Mouse (Mus musculus): ENCODE measurements around the gene Cacna2d3. TPM values are rescaled to one million over a fixed set of nuclear protein-coding genes. Genes with fewer than 3 reads are reported as not detected.

Cacna2d3 gene
- total and polyA plus RNA-seq, 3 experiments: not detected

DNA sequence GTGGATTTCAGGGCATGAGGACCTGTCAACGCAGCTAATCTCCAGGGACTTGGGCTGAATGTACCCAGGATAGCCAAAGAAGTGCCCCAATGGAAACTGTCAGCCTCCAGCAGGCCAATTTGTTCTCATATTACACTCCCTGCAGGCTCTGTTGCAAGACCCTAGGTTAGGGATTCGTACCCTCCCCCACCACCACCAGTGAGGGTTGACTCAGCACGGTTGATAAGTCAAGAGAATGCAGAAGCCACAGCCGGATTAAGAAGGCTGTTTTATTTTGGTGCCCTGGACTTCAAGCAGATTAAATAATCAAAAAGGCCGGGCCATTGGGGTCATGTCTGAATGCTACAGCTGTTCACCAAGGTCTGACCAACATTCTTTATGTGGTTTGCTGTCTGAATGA lies 703.8 kb downstream of the Cacna2d3 start, which contains the start of gene Lrtm1:
TSS of gene Lrtm1 (plus strand) at position 326 of the 400 bp plus-strand sequence.
- no peaks in the 10 kb centered on the region for H3K79me2 ChIP-seq (ENCODE audit: control insufficient read depth, insufficient read depth, low read length, poor library complexity)
- H3K4me1 ChIP-seq (ENCODE audit: control insufficient read depth in 1 of 2, insufficient read depth in 2 of 2, low read length in 2 of 2): no peaks in the 10 kb centered on the region
- no peaks in the 10 kb centered on the region for H3K27me3 ChIP-seq (ENCODE audit: control insufficient read depth in 1 of 2, insufficient read depth in 2 of 2, low read length in 2 of 2)
- no peak within 1 kb of the TSS for H3K27ac ChIP-seq (ENCODE audit: control insufficient read depth, low read depth, low read length)
- no peak for DNase-seq (ENCODE audit: low read depth, low spot score)
- no peak within 1 kb of the TSS for H3K4me3 ChIP-seq (ENCODE audit: control insufficient read depth in 1 of 2, insufficient read depth in 1 of 2, low read depth in 2 of 2, low read length in 2 of 2)
- no peak within 1 kb of the TSS for H3K9ac ChIP-seq (ENCODE audit: control insufficient read depth, low read depth, low read length, poor library complexity, severe bottlenecking)
- TF ChIP-seq MAZ (IDR thresholded peaks at IDR 0.05; ENCODE audit: low read depth, low read length) (no peak), NELFE (IDR thresholded peaks at IDR 0.05; ENCODE audit: low read depth, low read length) (no peak)
- no peaks in the 10 kb centered on the region for H3K36me3 ChIP-seq (ENCODE audit: control insufficient read depth in 1 of 2, insufficient read depth in 2 of 2, low read length in 2 of 2)
- no peaks in the 10 kb centered on the region; the same call in 1 of the 2 replicates for H3K9me3 ChIP-seq (replicated peaks; ENCODE audit: insufficient read depth, low read length)

GRCm38 (mm10) chr14:29015896-29016295 lies 705.8 kb downstream of the Cacna2d3 start:
- Histone ChIP-seq H3K27ac (ENCODE audit: control insufficient read depth, low read depth, low read length) (no peak overlapping the region), H3K9ac (ENCODE audit: control insufficient read depth, low read depth, low read length, poor library complexity, severe bottlenecking) (no peak overlapping the region), H3K9me3 (replicated peaks; ENCODE audit: insufficient read depth, low read length) (no peaks in the 10 kb centered on the region; the same call in 1 of the 2 replicates), H3K27me3 (ENCODE audit: control insufficient read depth in 1 of 2, insufficient read depth in 2 of 2, low read length in 2 of 2) (no peaks in the 10 kb centered on the region), H3K79me2 (ENCODE audit: control insufficient read depth, insufficient read depth, low read length, poor library complexity) (no peaks in the 10 kb centered on the region), H3K36me3 (ENCODE audit: control insufficient read depth in 1 of 2, insufficient read depth in 2 of 2, low read length in 2 of 2) (no peaks in the 10 kb centered on the region), H3K4me3 (ENCODE audit: control insufficient read depth in 1 of 2, insufficient read depth in 1 of 2, low read depth in 2 of 2, low read length in 2 of 2) (no peak overlapping the region), H3K4me1 (ENCODE audit: control insufficient read depth in 1 of 2, insufficient read depth in 2 of 2, low read length in 2 of 2) (no peaks in the 10 kb centered on the region)
- TF ChIP-seq ZNF384 (IDR thresholded peaks at IDR 0.05; ENCODE audit: low read depth, low read length) (no peak), SMC3 (IDR thresholded peaks at IDR 0.05; ENCODE audit: low read depth, low read length) (no peak), MAX (IDR thresholded peaks at IDR 0.05; ENCODE audit: low read length) (no peak), EP300 (IDR thresholded peaks at IDR 0.05; ENCODE audit: low read depth in 1 of 2, low read length in 2 of 2) (no peak), USF2 (IDR thresholded peaks at IDR 0.05; ENCODE audit: borderline replicate concordance in 1 of 2, insufficient read depth in 1 of 2, low read depth in 1 of 2, low read length in 2 of 2) (no peak), ZC3H11A (IDR thresholded peaks at IDR 0.05; ENCODE audit: low read depth, low read length) (no peak), BHLHE40 (IDR thresholded peaks at IDR 0.05; ENCODE audit: borderline replicate concordance, low read depth, low read length) (no peak), POLR2AphosphoS5 (IDR thresholded peaks at IDR 0.05; ENCODE audit: borderline replicate concordance, low read depth, low read length) (no peak)
- no peak for DNase-seq (ENCODE audit: low read depth, low spot score)

- TF ChIP-seq UBTF (IDR thresholded peaks at IDR 0.05; ENCODE audit: borderline replicate concordance, insufficient read depth, low read depth, low read length) (no peak), RAD21 (IDR thresholded peaks at IDR 0.05; ENCODE audit: low read depth, low read length) (no peak), USF2 (IDR thresholded peaks at IDR 0.05; ENCODE audit: borderline replicate concordance in 1 of 2, insufficient read depth in 1 of 2, low read depth in 1 of 2, low read length in 2 of 2) (no peak), CHD2 (IDR thresholded peaks at IDR 0.05; ENCODE audit: low read length) (no peak), POLR2AphosphoS2 (IDR thresholded peaks at IDR 0.05; ENCODE audit: low read length) (no peak), POLR2A (IDR thresholded peaks at IDR 0.05; ENCODE audit: control insufficient read depth in 1 of 2, insufficient read depth in 1 of 2, low read depth in 1 of 2, low read length in 2 of 2, poor library complexity in 1 of 2) (no peak)
- no peaks in the 10 kb centered on the region; the same call in 1 of the 2 replicates for H3K9me3 ChIP-seq (replicated peaks; ENCODE audit: insufficient read depth, low read length)
Measured at GRCm38 (mm10) chr14:29014680-29015079, 707.0 kb downstream of the Cacna2d3 start.

More at GRCm38 (mm10) chr14:29014680-29015079, 707.0 kb downstream of the Cacna2d3 start:
- no peak for DNase-seq (ENCODE audit: low read depth, low spot score)
- Histone ChIP-seq H3K27me3 (ENCODE audit: control insufficient read depth in 1 of 2, insufficient read depth in 2 of 2, low read length in 2 of 2) (no peaks in the 10 kb centered on the region), H3K9ac (ENCODE audit: control insufficient read depth, low read depth, low read length, poor library complexity, severe bottlenecking) (no peak overlapping the region), H3K4me1 (ENCODE audit: control insufficient read depth in 1 of 2, insufficient read depth in 2 of 2, low read length in 2 of 2) (no peaks in the 10 kb centered on the region), H3K4me3 (ENCODE audit: control insufficient read depth in 1 of 2, insufficient read depth in 1 of 2, low read depth in 2 of 2, low read length in 2 of 2) (no peak overlapping the region), H3K27ac (ENCODE audit: control insufficient read depth, low read depth, low read length) (no peak overlapping the region), H3K36me3 (ENCODE audit: control insufficient read depth in 1 of 2, insufficient read depth in 2 of 2, low read length in 2 of 2) (no peaks in the 10 kb centered on the region), H3K79me2 (ENCODE audit: control insufficient read depth, insufficient read depth, low read length, poor library complexity) (no peaks in the 10 kb centered on the region)

Data from MEL (cell line).